Mouse (Mus musculus) left cerebral cortex, postnatal 10 days (tissue): Measurements from ENCODE around the gene Nfkbil1. TPM values are rescaled to one million over a fixed set of nuclear protein-coding genes. Genes with fewer than 3 reads are reported as not detected.

Source experiments
- DNase-seq, 2 experiments: peaks; one replicate each; pipeline ENCODE4 v3.0.0; 2021 to 2022; ENCODE audit warnings: low spot score in 2 of 2, mixed read lengths in 1 of 2; ENCODE audit errors: extremely low spot score in 1 of 2
- intact Hi-C: fragments of 180-260 bp; cut with DNase I; formaldehyde crosslinking; loops from one replicate; pipeline ENCODE4 v1.15.1; 2025
- total RNA-seq, 2 experiments: library from RNA; stranded (reverse); gene quantifications; 2 replicates each; pipeline ENCODE4 v1.2.3; 2021

Nfkbil1 gene
- total RNA-seq, 2 experiments from 2014 or later: 12.7 to 14.6 TPM

- DNase-seq: peak in 1 of 2 experiments; percentile 65
- intact Hi-C loops: no loop called here
Observed at GRCm38 (mm10) chr17:35220156-35220952, 15.2 kb downstream of the Nfkbil1 start, which contains the start of gene Gm16181. Gene Gm16181 (plus strand): TSS chr17:35220834.

- no peak for DNase-seq
Observed at GRCm38 (mm10) chr17:35219601-35220041, 16.0 kb downstream of the Nfkbil1 start.

GRCm38 (mm10) chr17:35218516-35219193 is 16.9 kb downstream of the Nfkbil1 start:
- intact Hi-C loops: no loop called here
- DNase-seq: peak in 1 of 2 experiments; percentile 57

More at GRCm38 (mm10) chr17:35219601-35220041, 16.0 kb downstream of the Nfkbil1 start:
- intact Hi-C loops: no loop called here

- intact Hi-C loops: no loop called here
- DNase-seq: no peak
Observed at GRCm38 (mm10) chr17:35213071-35213470, 22.5 kb downstream of the Nfkbil1 start.

DNA sequence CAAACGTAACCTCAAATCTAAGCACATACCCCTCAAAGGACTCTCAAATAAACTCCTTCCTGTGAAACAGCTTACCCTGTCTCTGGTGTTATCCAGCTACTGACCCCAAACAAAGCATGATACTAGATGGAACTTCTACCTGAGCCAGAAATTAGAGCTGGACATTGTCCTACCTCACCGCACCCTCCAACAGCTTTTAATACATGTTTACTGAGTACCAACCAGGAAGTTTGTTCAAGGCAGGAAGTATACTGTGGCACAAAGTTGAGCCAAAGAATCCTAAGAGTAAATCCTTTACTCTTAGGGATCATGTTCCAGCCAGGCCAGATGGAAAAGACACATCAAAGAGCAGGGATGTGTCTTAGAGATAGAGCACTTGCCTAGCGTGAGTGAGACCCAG is 25.0 kb downstream of the Nfkbil1 start:
- no peak for DNase-seq
- intact Hi-C loops: no loop called here

DNA sequence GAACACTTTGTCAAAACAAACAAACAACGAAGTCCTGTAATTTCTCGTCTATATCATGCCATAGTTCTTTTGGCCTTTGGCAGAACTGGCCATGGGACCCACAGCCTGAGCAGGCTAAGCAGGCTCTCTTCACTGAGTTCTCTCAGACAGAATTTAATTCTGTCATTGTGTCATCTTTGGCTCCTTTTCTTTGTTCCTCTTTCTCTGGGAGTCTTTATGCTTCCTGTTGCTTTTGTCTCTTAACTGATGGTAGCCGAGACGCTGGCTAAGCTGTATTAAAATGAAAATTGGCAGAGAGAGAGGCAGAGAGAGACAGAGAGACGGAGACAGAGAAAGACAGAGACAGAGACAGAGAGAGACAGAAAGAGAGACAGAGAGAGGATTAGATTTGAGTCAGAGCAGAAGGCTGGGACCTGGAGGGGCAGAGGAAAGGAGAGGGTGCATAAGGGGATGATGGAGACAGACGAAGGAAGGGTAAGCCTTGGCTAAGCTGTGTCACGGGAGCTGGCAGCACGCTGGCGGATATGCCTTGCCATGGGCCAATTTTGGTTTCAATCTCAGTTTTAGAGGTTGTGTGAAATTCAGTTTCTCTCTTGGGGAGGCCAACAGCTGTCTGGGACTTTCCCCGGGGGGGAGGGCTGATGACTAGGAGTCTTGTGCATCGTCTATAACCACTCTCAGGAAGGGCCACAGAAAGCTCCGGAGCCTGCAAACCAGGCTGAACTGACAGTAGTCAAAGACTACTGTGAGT is 25.6 kb downstream of the Nfkbil1 start:
- intact Hi-C loops: no loop called here
- DNase-seq: no peak

DNA sequence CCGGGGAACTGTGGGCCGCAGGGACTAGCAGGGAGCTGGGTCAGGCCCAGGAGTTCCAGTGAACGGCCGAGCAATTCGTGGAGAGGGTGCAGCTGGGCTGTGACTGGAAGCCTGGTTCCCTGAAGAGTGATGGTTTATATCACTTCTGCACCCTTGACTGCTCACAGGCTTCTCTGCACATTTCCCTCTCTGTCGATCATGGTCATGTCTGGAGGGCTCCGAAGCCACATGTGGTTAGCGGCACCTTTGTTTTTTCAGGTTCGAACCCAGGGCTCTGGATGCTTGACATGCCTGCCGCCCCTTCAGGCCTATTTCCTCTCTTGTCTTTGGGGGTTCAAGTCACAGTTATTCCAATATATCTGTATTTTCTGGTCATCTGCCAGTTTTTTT is 30.2 kb downstream of the Nfkbil1 start:
- no peak for DNase-seq

DNA sequence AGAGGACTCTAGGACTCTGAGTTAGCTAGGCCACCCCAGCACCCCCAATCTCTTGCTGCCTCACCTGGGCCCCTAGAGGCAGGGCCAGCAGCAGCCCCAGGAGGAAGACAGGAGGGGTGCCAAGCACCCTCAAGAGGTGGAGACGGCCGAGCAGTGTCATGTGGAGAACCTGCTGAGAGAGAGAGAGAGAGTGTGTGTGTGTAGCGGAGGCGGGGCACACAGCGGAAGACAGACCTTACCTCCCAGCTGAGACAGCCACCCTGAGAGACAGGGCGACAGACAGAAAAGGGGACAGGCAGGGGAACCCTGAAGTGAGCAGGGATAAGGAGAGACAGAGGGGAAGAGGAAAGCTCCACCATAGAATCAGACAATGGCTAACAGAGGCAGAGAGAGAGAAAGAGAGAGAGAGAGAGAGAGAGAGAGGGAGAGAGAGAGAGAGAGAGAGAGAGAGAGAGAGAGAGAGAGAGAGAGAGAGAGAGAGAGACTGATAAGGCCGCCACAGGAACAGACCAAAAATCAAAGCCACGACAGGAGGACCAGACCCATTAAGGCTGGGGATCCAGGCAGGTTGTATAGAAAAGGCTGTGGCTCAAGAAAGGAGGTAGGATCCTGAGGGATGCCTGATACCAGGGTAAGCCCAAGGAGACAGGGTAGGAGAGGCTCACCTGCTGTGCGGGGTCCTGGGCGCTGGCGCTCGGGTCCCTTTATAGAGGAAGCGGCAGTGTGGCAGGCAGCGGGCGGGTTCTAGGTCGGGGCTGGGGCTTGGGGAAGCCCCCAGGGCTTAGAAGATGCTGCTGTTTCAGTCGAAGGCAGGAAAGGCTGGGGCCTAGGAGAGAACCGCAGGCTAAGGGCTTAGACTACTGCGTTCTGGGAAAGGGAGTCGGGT is 30.9 kb downstream of the Nfkbil1 start, which contains the start of gene Lta:
Gene Lta, minus strand, starts transcription at position 858 of the 886 bp plus-strand sequence.
- intact Hi-C loops: no loop called here
- no peak for DNase-seq

More for the DNA sequence above, 30.2 kb downstream of the Nfkbil1 start:
- intact Hi-C loops: no loop called here

GRCm38 (mm10) chr17:35202442-35202841 is 33.1 kb downstream of the Nfkbil1 start:
- intact Hi-C loops: no loop called here
- no peak for DNase-seq

DNA sequence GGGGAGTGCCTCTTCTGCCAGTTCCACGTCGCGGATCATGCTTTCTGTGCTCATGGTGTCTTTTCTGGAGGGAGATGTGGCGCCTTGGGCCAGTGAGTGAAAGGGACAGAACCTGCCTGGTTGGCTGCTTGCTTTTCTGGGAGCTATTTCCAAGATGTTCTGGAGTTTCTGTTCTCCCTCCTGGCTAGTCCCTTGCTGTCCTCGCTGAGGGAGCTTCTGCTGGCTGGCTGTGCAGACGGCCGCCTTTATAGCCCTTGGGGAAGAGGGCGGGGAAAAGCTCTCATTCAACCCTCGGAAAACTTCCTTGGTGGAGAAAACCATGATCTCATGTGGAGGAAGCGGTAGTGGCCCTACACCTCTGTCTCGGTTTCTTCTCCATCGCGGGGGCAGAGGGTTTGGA is 33.8 kb downstream of the Nfkbil1 start, which contains the start of gene Tnf:
Gene Tnf, minus strand, starts transcription at position 221 of the 400 bp plus-strand sequence.
- peak in 1 of 2 experiments; percentile 58 for DNase-seq
- intact Hi-C loops: no loop called here

DNA sequence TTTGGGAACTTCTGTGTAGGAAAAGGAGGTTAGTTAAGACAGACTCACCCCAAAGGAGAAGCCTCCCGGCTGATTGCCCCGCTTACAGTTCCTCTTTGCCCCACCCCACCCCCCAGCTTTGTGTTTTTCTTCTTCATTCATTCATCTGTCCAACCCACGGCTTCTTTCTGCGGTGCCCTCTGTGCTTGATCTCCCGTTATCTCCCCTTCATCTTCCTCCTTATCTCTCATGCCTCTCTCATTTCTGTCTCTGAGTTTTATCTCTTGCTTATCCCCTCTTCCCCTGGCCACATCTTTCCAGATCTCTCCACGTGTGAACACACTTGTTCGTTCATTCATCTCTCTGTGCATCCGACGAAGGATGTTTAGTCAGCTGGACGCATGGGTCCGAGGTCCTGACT is 34.5 kb downstream of the Nfkbil1 start:
- intact Hi-C loops: no loop called here

DNA sequence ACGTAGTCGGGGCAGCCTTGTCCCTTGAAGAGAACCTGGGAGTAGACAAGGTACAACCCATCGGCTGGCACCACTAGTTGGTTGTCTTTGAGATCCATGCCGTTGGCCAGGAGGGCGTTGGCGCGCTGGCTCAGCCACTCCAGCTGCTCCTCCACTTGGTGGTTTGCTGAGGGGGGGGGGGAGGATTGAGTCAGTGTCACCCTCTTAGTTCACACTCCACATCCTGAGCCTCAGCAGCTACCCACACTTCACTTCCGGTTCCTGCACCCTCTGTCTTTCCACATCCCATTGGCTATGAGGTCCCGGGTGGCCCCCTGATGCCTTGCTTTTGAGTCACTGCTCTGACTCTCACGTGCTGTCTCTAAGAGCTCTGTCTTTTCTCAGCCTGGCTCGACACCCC is 35.2 kb downstream of the Nfkbil1 start:
- no peak for DNase-seq
- intact Hi-C loops: no loop called here

More for the DNA sequence above, 34.5 kb downstream of the Nfkbil1 start:
- DNase-seq: no peak

DNA sequence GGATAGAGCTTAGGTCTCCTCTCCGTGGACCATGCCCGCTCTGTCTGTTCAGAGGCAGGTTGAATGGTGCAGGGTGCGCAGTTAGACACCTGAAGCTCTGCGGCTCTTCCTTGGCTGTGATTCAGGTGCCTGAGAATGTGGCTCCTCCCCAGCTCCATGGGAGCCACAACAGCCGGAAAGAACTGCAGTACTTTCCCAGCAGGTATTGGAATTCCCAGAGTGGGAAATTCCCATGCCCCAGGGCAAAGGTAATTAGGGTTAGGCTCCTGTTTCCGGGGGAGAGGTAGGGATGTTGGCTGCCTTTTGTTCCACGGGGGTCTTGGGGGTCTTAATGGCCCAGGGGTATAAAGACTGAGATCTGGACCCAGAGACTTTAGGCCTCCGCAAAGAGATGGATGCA is 36.6 kb downstream of the Nfkbil1 start:
- no peak for DNase-seq
- intact Hi-C loops: no loop called here

DNA sequence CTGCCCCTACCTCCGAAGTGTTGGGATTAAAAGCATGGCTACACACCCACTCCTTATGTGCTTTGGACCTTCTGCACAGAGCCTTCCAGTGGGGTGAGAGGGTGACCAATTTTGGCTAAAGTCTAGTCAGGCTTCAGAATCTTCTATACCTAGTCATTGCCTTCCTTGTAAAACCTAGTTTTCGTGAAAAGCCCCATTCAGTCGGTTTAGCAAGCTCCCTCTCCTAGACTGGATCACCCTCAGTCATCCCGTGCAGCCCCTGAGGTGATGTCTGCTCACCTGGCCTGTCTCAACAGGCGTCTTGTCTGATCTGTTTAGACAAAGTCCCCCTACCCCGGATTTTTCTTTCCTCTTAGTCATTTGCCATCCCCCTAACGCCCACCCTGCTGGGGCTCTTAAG is 37.6 kb downstream of the Nfkbil1 start:
- intact Hi-C loops: no loop called here
- DNase-seq: no peak

GRCm38 (mm10) chr17:35197126-35197525 is 38.5 kb downstream of the Nfkbil1 start:
- DNase-seq: no peak
- intact Hi-C loops: no loop called here

- intact Hi-C loops: no loop called here
- no peak for DNase-seq
Observed at GRCm38 (mm10) chr17:35196321-35196641, 39.3 kb downstream of the Nfkbil1 start.

GRCm38 (mm10) chr17:35195631-35196320 is 39.8 kb downstream of the Nfkbil1 start:
- intact Hi-C loops: no loop called here
- peak; percentile 70 to 90 for DNase-seq
